Mouse (Mus musculus) bone marrow, adult 2 months (tissue): ENCODE measurements at regions not wholly inside any gene's neighbourhood (a gene's known extent, or its start where the extent isn't known, plus 50 kb on each side); places are given as distances from the start of the nearest gene placed in this dataset.

ENCODE experiments used
- CTCF ChIP-seq: fragments of 200-500 bp; IDR thresholded peaks from 2 replicates; pipeline ENCODE4 v1.5.1; 2011; ENCODE audit warnings: low read length, control low read depth; ENCODE audit not compliant: control insufficient read depth, insufficient read depth
- POLR2A ChIP-seq: fragments of 200-500 bp; IDR thresholded peaks from 2 replicates; pipeline ENCODE4 v1.6.1; 2011; ENCODE audit warnings: low read depth, mild to moderate bottlenecking, control low read depth, low read length, borderline replicate concordance; ENCODE audit not compliant: control insufficient read depth

DNA sequence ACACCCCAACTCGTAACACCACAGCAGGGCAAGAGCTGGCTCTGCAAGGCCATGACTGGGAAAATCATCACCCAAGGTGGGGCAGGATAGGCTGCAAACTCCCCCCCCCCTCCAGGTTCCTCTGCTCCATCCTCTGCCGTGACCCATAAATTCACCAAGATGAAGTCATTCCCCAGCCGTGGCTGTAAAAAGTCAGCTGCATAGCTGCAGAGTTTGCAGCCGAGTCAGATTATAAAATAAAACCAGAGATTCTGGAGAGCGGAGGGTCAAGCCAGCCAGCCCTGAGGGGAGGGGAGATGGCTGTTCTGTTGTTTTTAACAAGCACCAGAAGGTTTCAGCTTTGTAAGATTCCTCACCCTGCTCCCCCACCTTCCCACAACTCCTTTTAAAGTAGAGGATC is 416.7 kb upstream of the Zmiz1 start:
- no peak for TF ChIP-seq CTCF
- no peak for TF ChIP-seq POLR2A
